In genomic region chr2:4445629-4446400, GRCm38 (mm10) we compare ENCODE assay signal across 8 mouse cellular contexts.
DNase-seq lines count a peak whose midpoint lies in the region; ATAC-seq lines count a peak whose summit lies in the region.
"Had no signal": no experiment of that assay in that cellular context is flagged by ENCODE, and none has a peak within 500 bp of the region (broad histone marks: within the 10 kb centered on the region; RNA-seq: fewer than 3 reads in every experiment).

No protein-coding gene starts in this region.

- H3K27me3 ChIP-seq in neural tube, embryonic 15.5 days (replicated peaks) = no peaks in the 10 kb centered on the region

- H3K9me3 ChIP-seq in neural tube, embryonic 15.5 days (replicated peaks) = no peaks in the 10 kb centered on the region

- 65% methylated on average over 10 of the region's 10 CpGs for WGBS in neural tube, embryonic 15.5 days

- DNase-seq in neural tube, embryonic 10.5 days (ENCODE audit: extremely low spot score, low spot score) = no peak
- peak; percentile 76 for DNase-seq in gastrocnemius, postnatal 10 days
- peak; percentile 80 for DNase-seq in heart, postnatal 4 days
- DNase-seq in right cerebral cortex, postnatal 14 days = peak; percentile 30
- no peak for DNase-seq in thymus, postnatal 14 days

- ATAC-seq in neural tube, embryonic 15.5 days (ENCODE audit: low FRiP score) = no peak
- ATAC-seq in granulocyte monocyte progenitor cell, adult 5-6 weeks (replicated peaks; ENCODE audit: poor library complexity, severe bottlenecking) = no peak

- no peak overlapping the region for H3K4me3 ChIP-seq in neural tube, embryonic 15.5 days (replicated peaks)
- H3K4me3 ChIP-seq: layer of hippocampus, adult 2 months had no signal

- peak overlapping the region; percentile 14; the same call in 1 of the 2 replicates for H3K27ac ChIP-seq in neural tube, embryonic 15.5 days (replicated peaks)
- H3K27ac ChIP-seq: layer of hippocampus, adult 2 months had no signal

- H3K36me3 ChIP-seq in neural tube, embryonic 15.5 days = no peaks in the 10 kb centered on the region

- no peak overlapping the region for H3K4me2 ChIP-seq in neural tube, embryonic 15.5 days

- H3K4me1 ChIP-seq in neural tube, embryonic 15.5 days = peaks cover 26% of the 10 kb centered on the region

- no peak overlapping the region for H3K9ac ChIP-seq in neural tube, embryonic 15.5 days (replicated peaks)

Comparison
In these comparisons a context has a peak if more than half of its experiments do, and no peak if none do; other contexts are left out.
1. DNase-seq: peak in gastrocnemius, postnatal 10 days (single experiment), heart, postnatal 4 days (single experiment) and right cerebral cortex, postnatal 14 days (single experiment); none in neural tube, embryonic 10.5 days (single experiment) and thymus, postnatal 14 days (single experiment).